Mouse (Mus musculus): Measurements from ENCODE around the gene Itln1.

- TF ChIP-seq CTCF (IDR thresholded peaks at IDR 0.05; ENCODE audit: low read depth, low read length) (no peak), POLR2A (IDR thresholded peaks at IDR 0.05; ENCODE audit: extremely low read depth, insufficient read depth, low read length) (no peak)
Measured at GRCm38 (mm10) chr1:171561200-171561599, 26.1 kb upstream of the Itln1 start.
